Mouse (Mus musculus) embryo, embryonic 11.5 days (tissue): ENCODE measurements around the gene Kdm6b.

Experiments
- DNase-seq: peaks from one replicate; pipeline ENCODE4 v3.0.0-alpha.2; 2012; ENCODE audit warnings: low read depth, low spot score

Kdm6b gene

GRCm38 (mm10) chr11:69413221-69414181, at the start of gene Kdm6b:
Gene Kdm6b (minus strand): TSS chr11:69413675.
- DNase-seq, result no peak

- no peak for DNase-seq
These were observed 48.1 kb upstream of the Kdm6b start for GRCm38 (mm10) chr11:69461568-69461967.

- DNase-seq, result no peak
These were observed 46.4 kb upstream of the Kdm6b start for GRCm38 (mm10) chr11:69459883-69460282.

- DNase-seq, result no peak
These were observed 43.6 kb upstream of the Kdm6b start for GRCm38 (mm10) chr11:69457006-69457579.

- no peak for DNase-seq
These were observed 38.8 kb upstream of the Kdm6b start for GRCm38 (mm10) chr11:69452114-69452867.

- no peak for DNase-seq
These were observed 33.8 kb upstream of the Kdm6b start for GRCm38 (mm10) chr11:69447299-69447698.

- DNase-seq, result no peak
These were observed 29.9 kb upstream of the Kdm6b start for GRCm38 (mm10) chr11:69443328-69443727.

GRCm38 (mm10) chr11:69437291-69437690, 23.8 kb upstream of the Kdm6b start:
- DNase-seq, result no peak

GRCm38 (mm10) chr11:69433189-69433588, 19.7 kb upstream of the Kdm6b start:
- DNase-seq, result no peak

- DNase-seq, result no peak
These were observed 19.1 kb upstream of the Kdm6b start for GRCm38 (mm10) chr11:69432640-69432982.

- DNase-seq, result peak; percentile 65
These were observed 18.6 kb upstream of the Kdm6b start for GRCm38 (mm10) chr11:69431829-69432639.

GRCm38 (mm10) chr11:69430631-69431030, 17.2 kb upstream of the Kdm6b start:
- DNase-seq, result no peak

GRCm38 (mm10) chr11:69429313-69429712, 15.8 kb upstream of the Kdm6b start:
- DNase-seq, result no peak

- DNase-seq, result no peak
These were observed 15.3 kb upstream of the Kdm6b start for GRCm38 (mm10) chr11:69428751-69429150.

GRCm38 (mm10) chr11:69426246-69426645, 12.8 kb upstream of the Kdm6b start:
- no peak for DNase-seq

GRCm38 (mm10) chr11:69423885-69424284, 10.4 kb upstream of the Kdm6b start:
- no peak for DNase-seq

- DNase-seq, result no peak
These were observed 9.4 kb upstream of the Kdm6b start for GRCm38 (mm10) chr11:69422842-69423241.

GRCm38 (mm10) chr11:69421131-69421977, 7.9 kb upstream of the Kdm6b start:
- DNase-seq, result no peak

GRCm38 (mm10) chr11:69420554-69421000, 7.1 kb upstream of the Kdm6b start:
- no peak for DNase-seq

- DNase-seq, result no peak
These were observed 6.5 kb upstream of the Kdm6b start for GRCm38 (mm10) chr11:69419813-69420553.
